ENCODE assay signal across 9 mouse cellular contexts in the genomic region with DNA sequence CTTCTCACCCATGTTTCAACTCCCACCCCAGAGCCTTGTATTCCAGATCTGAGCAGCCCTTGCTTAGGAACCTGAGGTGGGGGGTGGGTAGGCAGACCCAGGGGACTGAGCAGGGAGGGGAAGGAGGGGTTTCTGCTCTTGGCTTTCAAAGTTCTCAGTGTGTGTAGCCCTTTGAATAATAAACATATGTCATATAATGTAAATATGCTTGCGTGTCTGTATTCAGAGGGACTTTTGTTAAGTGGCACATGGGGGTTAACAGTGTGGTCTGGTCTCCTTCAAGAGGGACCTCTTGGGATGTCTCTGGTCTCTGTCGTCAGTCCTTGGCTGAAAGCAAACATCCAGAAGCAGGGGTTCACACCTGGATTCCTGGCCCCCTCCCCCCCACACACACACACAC.
DNase-seq lines count a peak whose midpoint lies in the region; ATAC-seq and TF ChIP-seq lines count a peak whose summit lies in the region.
"Had no signal": no experiment of that assay in that cellular context is flagged by ENCODE, and none has a peak within 500 bp of the region (broad histone marks: within the 10 kb centered on the region; RNA-seq: fewer than 3 reads in every experiment).

No protein-coding gene starts in this region.

- peak overlapping the region; percentile 58 for H3K4me2 ChIP-seq in heart, embryonic 14.5 days (ENCODE audit: low read length)
- H3K4me2 ChIP-seq in hindbrain, embryonic 15.5 days, result peak overlapping the region; percentile 52
- H3K4me2 ChIP-seq in midbrain, embryonic 13.5 days (replicated peaks), result peak overlapping the region; percentile 48

- H3K9ac ChIP-seq in heart, embryonic 14.5 days (ENCODE audit: low read length), result no peak overlapping the region
- no peak overlapping the region for H3K9ac ChIP-seq in heart, adult 2 months (ENCODE audit: low read depth, low read length)
- peak overlapping the region; percentile 6; the same call in 1 of the 2 replicates for H3K9ac ChIP-seq in hindbrain, embryonic 15.5 days
- H3K9ac ChIP-seq in midbrain, embryonic 13.5 days (replicated peaks), result peak overlapping the region; percentile 43; the same call in 1 of the 2 replicates

- H3K27ac ChIP-seq in heart, embryonic 14.5 days (replicated peaks in 1 of 2; ENCODE audit: control insufficient read depth in 1 of 2, insufficient read depth in 1 of 2, low read depth in 2 of 2, low read length in 2 of 2), result no peak overlapping the region
- H3K27ac ChIP-seq in heart, adult 2 months, result no peak overlapping the region
- H3K27ac ChIP-seq in embryonic facial prominence, embryonic 10.5 days (replicated peaks), result peak overlapping the region; percentile 80
- peak overlapping the region; percentile 51; the same call in 1 of the 2 replicates for H3K27ac ChIP-seq in hindbrain, embryonic 15.5 days (replicated peaks)
- peak overlapping the region; percentile 73 for H3K27ac ChIP-seq in midbrain, embryonic 13.5 days

- H3K79me2 ChIP-seq in heart, adult 2 months (replicated peaks; ENCODE audit: control insufficient read depth, insufficient read depth, low read length), result no peaks in the 10 kb centered on the region

- no peaks in the 10 kb centered on the region for H3K36me3 ChIP-seq in heart, embryonic 14.5 days (ENCODE audit: control insufficient read depth, insufficient read depth, low read length)
- H3K36me3 ChIP-seq in heart, adult 2 months (ENCODE audit: control insufficient read depth, insufficient read depth, low read length), result no peaks in the 10 kb centered on the region
- peaks cover 43% of the 10 kb centered on the region for H3K36me3 ChIP-seq in embryonic facial prominence, embryonic 10.5 days (replicated peaks)
- H3K36me3 ChIP-seq in hindbrain, embryonic 15.5 days, result 0 out of 2 replicates have a peak, but pooled peaks cover 2% of the 10 kb centered on the region
- peaks cover 7% of the 10 kb centered on the region; the same call in 1 of the 2 replicates for H3K36me3 ChIP-seq in midbrain, embryonic 13.5 days

- no peaks in the 10 kb centered on the region for H3K27me3 ChIP-seq in heart, embryonic 14.5 days (ENCODE audit: control insufficient read depth, insufficient read depth, low read length)
- H3K27me3 ChIP-seq in heart, adult 2 months (ENCODE audit: control insufficient read depth, insufficient read depth, low read length), result no peaks in the 10 kb centered on the region
- no peaks in the 10 kb centered on the region for H3K27me3 ChIP-seq in embryonic facial prominence, embryonic 10.5 days (replicated peaks; ENCODE audit: low read depth, poor library complexity, severe bottlenecking)
- no peaks in the 10 kb centered on the region for H3K27me3 ChIP-seq in hindbrain, embryonic 15.5 days
- 0 out of 2 replicates have a peak, but pooled peaks cover 6% of the 10 kb centered on the region for H3K27me3 ChIP-seq in midbrain, embryonic 13.5 days

- DNase-seq in heart, adult 2 months, result no peak
- peak; percentile 42 for DNase-seq in embryonic facial prominence, embryonic 10.5 days (ENCODE audit: low spot score)
- DNase-seq in frontal cortex, postnatal 25 days (ENCODE audit: low spot score in 2 of 2), result no peak
- DNase-seq in spleen, postnatal 4 days (ENCODE audit: low spot score in 2 of 2), result no peak
- no peak for DNase-seq in frontal cortex, postnatal 36 days (ENCODE audit: low spot score in 2 of 2)

- H3K9me3 ChIP-seq in heart, embryonic 14.5 days (ENCODE audit: control insufficient read depth, low read length), result no peaks in the 10 kb centered on the region
- H3K9me3 ChIP-seq in embryonic facial prominence, embryonic 10.5 days, result no peaks in the 10 kb centered on the region
- no peaks in the 10 kb centered on the region for H3K9me3 ChIP-seq in hindbrain, embryonic 15.5 days
- no peaks in the 10 kb centered on the region for H3K9me3 ChIP-seq in midbrain, embryonic 13.5 days
- H3K9me3 ChIP-seq: megakaryocyte, embryonic 14.5 days had no signal

- intact Hi-C loops in heart, adult 2 months (cut with DNase I), result no loop called here

- ATAC-seq in heart, embryonic 14.5 days (ENCODE audit: insufficient number of reproducible peaks, insufficient read depth, low FRiP score, low read depth), result no peak
- no peak for ATAC-seq in hindbrain, embryonic 15.5 days (ENCODE audit: low FRiP score, low read depth)
- peak; percentile 1; the same call in 1 of the 2 replicates for ATAC-seq in midbrain, embryonic 13.5 days

- TF ChIP-seq EP300 in heart, adult 2 months (IDR thresholded peaks at IDR 0.05; ENCODE audit: insufficient read depth, low read depth, low read length), result no peak

- TF ChIP-seq CTCF in heart, adult 2 months (IDR thresholded peaks at IDR 0.05), result no peak

- no peak for TF ChIP-seq POLR2A in heart, adult 2 months (IDR thresholded peaks at IDR 0.05; ENCODE audit: insufficient read depth, low read depth, low read length)

- 59% methylated on average over 2 of the region's 2 CpGs for WGBS in heart, embryonic 14.5 days
- WGBS in heart, adult 2 months, result 53% methylated on average over 2 of the region's 2 CpGs
- 45% methylated on average over 2 of the region's 2 CpGs for WGBS in embryonic facial prominence, embryonic 10.5 days
- 20% methylated on average over 2 of the region's 2 CpGs for WGBS in hindbrain, embryonic 15.5 days
- WGBS in midbrain, embryonic 13.5 days, result 31% methylated on average over 2 of the region's 2 CpGs

- no peak overlapping the region for H3K4me3 ChIP-seq in heart, embryonic 14.5 days (ENCODE audit: control insufficient read depth in 1 of 2, insufficient read depth in 1 of 2, low read depth in 1 of 2, low read length in 2 of 2)
- no peak overlapping the region for H3K4me3 ChIP-seq in heart, adult 2 months
- H3K4me3 ChIP-seq in embryonic facial prominence, embryonic 10.5 days, result peak overlapping the region; percentile 45
- H3K4me3 ChIP-seq in hindbrain, embryonic 15.5 days, result no peak overlapping the region
- peak overlapping the region; percentile 20; the same call in 1 of the 2 replicates for H3K4me3 ChIP-seq in midbrain, embryonic 13.5 days (replicated peaks)

- peaks cover 5 to 11% of the 10 kb centered on the region in 2 experiments; a peak in 3 of 4 replicates for H3K4me1 ChIP-seq in heart, embryonic 14.5 days (ENCODE audit: control insufficient read depth in 2 of 2, insufficient read depth in 2 of 2, low read length in 2 of 2)
- no peaks in the 10 kb centered on the region for H3K4me1 ChIP-seq in heart, adult 2 months (ENCODE audit: control insufficient read depth, insufficient read depth, low read length)
- H3K4me1 ChIP-seq in embryonic facial prominence, embryonic 10.5 days, result peaks cover 59% of the 10 kb centered on the region
- peaks cover 46% of the 10 kb centered on the region for H3K4me1 ChIP-seq in hindbrain, embryonic 15.5 days (replicated peaks)
- H3K4me1 ChIP-seq in midbrain, embryonic 13.5 days (replicated peaks), result peaks cover 64% of the 10 kb centered on the region

Comparison
In these comparisons a context has a peak if more than half of its experiments do, and no peak if none do; other contexts are left out.
1. H3K27ac ChIP-seq: peak in embryonic facial prominence, embryonic 10.5 days (single experiment), hindbrain, embryonic 15.5 days (single experiment) and midbrain, embryonic 13.5 days (single experiment); none in heart, embryonic 14.5 days (0 of 2) and heart, adult 2 months (single experiment).
2. H3K4me3 ChIP-seq: peak in embryonic facial prominence, embryonic 10.5 days (single experiment) and midbrain, embryonic 13.5 days (single experiment); none in heart, embryonic 14.5 days (0 of 2), heart, adult 2 months (single experiment) and hindbrain, embryonic 15.5 days (single experiment).
3. H3K9ac ChIP-seq: peak in hindbrain, embryonic 15.5 days (single experiment) and midbrain, embryonic 13.5 days (single experiment); none in heart, embryonic 14.5 days (single experiment) and heart, adult 2 months (single experiment).
4. Peak in every context shown above with its lines, with median percentiles within 50 percentile points of each other: H3K4me2 ChIP-seq.